Mouse (Mus musculus) forebrain, embryonic 13.5 days (tissue): ENCODE measurements around the gene March2. TPM values are rescaled to one million over a fixed set of nuclear protein-coding genes. Genes with fewer than 3 reads are reported as not detected.
A peak's percentile ranks its signal among the peaks of the same experiment; 100 is the strongest.

Source experiments
- ATAC-seq: fragments of 200-750 bp; cut with Nextera tagmentation; 2 replicates; pipeline ENCODE4 v1.8.0; 2017
- H3K27ac ChIP-seq: fragments of 300-500 bp; sonication (generic); 2 replicates; pipeline ENCODE4 v1.5.1; 2015; ENCODE audit warnings: inconsistent platforms, mild to moderate bottlenecking, moderate library complexity
- H3K27me3 ChIP-seq: fragments of 300-500 bp; sonication (generic); 2 replicates; pipeline ENCODE4 v1.6.1; 2015; ENCODE audit warnings: mild to moderate bottlenecking, inconsistent platforms
- H3K36me3 ChIP-seq: fragments of 300-500 bp; sonication (generic); 2 replicates; pipeline ENCODE4 v1.6.1; 2015; ENCODE audit warnings: mild to moderate bottlenecking, inconsistent platforms; ENCODE audit not compliant: poor library complexity, severe bottlenecking
- H3K4me1 ChIP-seq: fragments of 300-500 bp; sonication (generic); 2 replicates; pipeline ENCODE4 v1.6.1; 2015; ENCODE audit warnings: inconsistent platforms
- H3K4me2 ChIP-seq: fragments of 300-500 bp; sonication (generic); 2 replicates; pipeline ENCODE4 v1.6.1; 2015; ENCODE audit warnings: inconsistent platforms, mild to moderate bottlenecking, moderate library complexity
- H3K4me3 ChIP-seq: fragments of 300-500 bp; sonication (generic); 2 replicates; pipeline ENCODE4 v1.5.1; 2015; ENCODE audit warnings: mild to moderate bottlenecking, inconsistent platforms
- H3K9ac ChIP-seq: fragments of 300-500 bp; sonication (generic); 2 replicates; pipeline ENCODE4 v1.6.1; 2015; ENCODE audit warnings: mild to moderate bottlenecking, inconsistent platforms
- H3K9me3 ChIP-seq: fragments of 300-500 bp; sonication (generic); replicated peaks from 2 replicates; pipeline ENCODE4 v1.6.1; 2016; ENCODE audit warnings: inconsistent platforms
- whole genome bisulfite sequencing: fragments of 180-500 bp; shearing (Covaris S2); methylation state at CpG from one replicate; pipeline ENCODE4 v1.1.7; 2015; 5-methylcytosine and 5-hydroxymethylcytosine counted together
- polyA plus RNA-seq: library from polyadenylated mRNA; unstranded; fragments of >200 nt; fragmentation: Nextera tagmentation; extraction: Ambion mirVana; gene quantifications from 2 replicates; pipeline ENCODE4 v1.2.1, GENCODE M21; 2015

Gene March2
- polyA plus RNA-seq, 1 experiment from 2014 or later, result 52.2 TPM

DNA sequence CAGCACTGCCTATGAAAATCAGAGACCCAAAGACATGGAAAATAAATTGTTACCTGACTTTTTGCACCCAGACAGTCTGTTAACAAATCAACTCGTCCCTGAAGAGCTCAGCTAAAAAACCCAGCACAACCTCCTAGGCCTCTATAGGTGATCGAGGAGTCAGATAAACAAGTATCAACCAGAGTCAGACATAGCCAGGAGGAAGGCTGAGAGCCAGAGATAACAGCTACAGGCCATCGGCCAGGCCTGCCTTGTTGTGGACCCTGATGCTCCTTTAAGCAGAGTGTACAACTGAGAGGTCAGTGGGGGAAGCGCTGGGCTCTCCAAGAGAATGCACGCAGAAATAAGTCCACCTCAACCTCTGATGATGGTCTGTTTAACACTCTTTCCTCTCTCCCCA, 5.2 kb downstream of the March2 start:
- no peak overlapping the region for H3K27ac ChIP-seq
- H3K9me3 ChIP-seq, result no peaks in the 10 kb centered on the region

DNA sequence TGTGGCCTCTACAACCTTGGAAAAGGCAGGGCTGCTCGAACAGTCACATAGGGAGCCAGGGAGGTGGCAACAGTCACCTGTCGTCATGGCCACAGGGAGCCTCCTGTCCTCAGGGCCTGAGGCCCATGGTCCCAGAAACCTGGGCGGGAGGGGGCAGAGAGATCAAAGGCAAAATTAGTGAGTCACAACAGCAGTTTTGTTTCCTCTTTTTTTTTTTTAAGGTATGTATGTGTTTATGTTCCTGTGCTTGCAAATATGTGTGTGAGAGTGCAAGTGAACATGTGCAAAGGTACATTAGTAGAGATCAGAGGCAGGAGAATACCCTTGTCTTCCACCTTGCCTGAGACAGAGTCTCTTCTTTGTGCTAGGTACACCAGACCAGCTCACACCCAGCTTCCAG, 8.6 kb downstream of the March2 start:
- no peak for ATAC-seq
- peaks cover 36% of the 10 kb centered on the region for H3K36me3 ChIP-seq
- WGBS, result 89% methylated on average over 3 of the region's 3 CpGs
- no peaks in the 10 kb centered on the region for H3K9me3 ChIP-seq
- H3K4me3 ChIP-seq, result no peak overlapping the region
- H3K4me2 ChIP-seq, result no peak overlapping the region
- no peak overlapping the region for H3K27ac ChIP-seq
- H3K9ac ChIP-seq, result no peak overlapping the region
- H3K27me3 ChIP-seq, result no peaks in the 10 kb centered on the region
- H3K4me1 ChIP-seq, result no peaks in the 10 kb centered on the region

More for the DNA sequence above, 5.2 kb downstream of the March2 start:
- Histone ChIP-seq H3K4me1 (peaks cover 7% of the 10 kb centered on the region), H3K4me3 (no peak overlapping the region), H3K4me2 (no peak overlapping the region), H3K9ac (no peak overlapping the region), H3K27me3 (no peaks in the 10 kb centered on the region), H3K36me3 (peaks cover 19% of the 10 kb centered on the region)
- ATAC-seq, result no peak
- WGBS, result 83% methylated on average over 5 of the region's 5 CpGs

DNA sequence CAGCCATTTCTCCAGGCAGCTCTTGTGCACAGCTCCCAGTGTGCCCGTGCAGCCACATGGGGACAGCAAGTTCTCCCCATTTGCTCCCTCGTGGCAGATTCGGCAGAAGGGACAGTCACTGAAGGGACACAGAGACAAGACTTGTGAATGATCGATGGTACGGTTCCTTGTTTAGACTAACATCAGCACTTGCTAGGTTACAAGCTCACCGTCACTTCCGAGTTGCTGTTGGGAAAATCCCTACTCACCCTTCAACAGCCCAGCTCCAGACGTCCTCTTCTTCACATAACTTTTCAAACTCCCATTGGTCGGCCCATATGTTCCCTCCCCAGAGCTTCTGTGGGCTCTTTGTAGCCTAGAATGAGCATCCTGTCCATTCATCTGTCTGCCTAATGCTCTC, 15.4 kb downstream of the March2 start:
- no peak overlapping the region for H3K4me2 ChIP-seq
- WGBS, result 85% methylated on average over 9 of the region's 9 CpGs
- no peak overlapping the region for H3K9ac ChIP-seq
- no peaks in the 10 kb centered on the region for H3K4me1 ChIP-seq
- ATAC-seq, result no peak
- H3K27me3 ChIP-seq, result no peaks in the 10 kb centered on the region
- H3K27ac ChIP-seq, result no peak overlapping the region
- H3K9me3 ChIP-seq, result no peaks in the 10 kb centered on the region
- H3K4me3 ChIP-seq, result no peak overlapping the region
- H3K36me3 ChIP-seq, result peaks cover 47% of the 10 kb centered on the region

DNA sequence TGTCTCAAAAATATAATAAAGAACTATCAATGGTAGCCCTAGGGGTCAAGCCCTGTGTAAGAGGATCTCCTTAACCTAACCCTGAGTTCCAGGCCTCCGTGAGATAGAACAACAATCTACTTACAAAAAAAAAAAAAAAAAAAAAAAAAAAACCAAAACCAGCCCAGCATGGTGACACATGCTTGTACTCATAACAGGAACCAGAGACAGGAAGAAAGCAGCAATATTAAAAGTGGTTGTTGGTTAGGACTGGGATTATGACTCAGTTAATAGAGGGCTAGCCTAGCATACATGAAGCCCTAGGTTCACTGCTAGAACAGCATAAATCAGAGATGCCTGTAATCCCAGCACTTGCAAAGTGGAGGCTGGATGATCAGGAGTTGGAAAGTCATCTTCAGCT, 16.3 kb downstream of the March2 start:
- ATAC-seq, result no peak
- no peaks in the 10 kb centered on the region for H3K4me1 ChIP-seq
- H3K27ac ChIP-seq, result no peak overlapping the region
- H3K4me2 ChIP-seq, result no peak overlapping the region
- peaks cover 48% of the 10 kb centered on the region for H3K36me3 ChIP-seq
- H3K9ac ChIP-seq, result no peak overlapping the region
- no peak overlapping the region for H3K4me3 ChIP-seq
- WGBS, result 96% methylated on average over 1 of the region's 1 CpGs
- no peaks in the 10 kb centered on the region for H3K27me3 ChIP-seq
- no peaks in the 10 kb centered on the region for H3K9me3 ChIP-seq

DNA sequence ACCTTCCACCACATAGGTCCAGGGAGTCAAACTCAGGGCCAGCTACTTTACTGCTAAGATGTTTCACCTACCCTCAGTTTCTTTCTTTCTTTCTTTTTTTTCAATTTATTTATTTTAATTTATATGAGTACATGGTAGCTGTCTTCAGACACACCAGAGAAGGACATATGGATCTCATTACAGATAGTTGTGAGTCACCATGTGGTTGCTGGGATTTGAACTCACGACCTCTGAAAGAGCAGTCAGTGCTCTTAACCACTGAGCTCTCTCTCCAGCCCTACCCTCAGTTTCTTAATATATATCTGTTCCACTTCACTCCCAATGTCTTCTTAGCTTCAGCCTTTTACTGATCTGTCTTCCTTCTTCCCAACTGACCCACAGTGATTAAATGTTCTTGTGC, 23.0 kb downstream of the March2 start:
- 88% methylated on average over 1 of the region's 1 CpGs for WGBS
- Histone ChIP-seq H3K9ac (no peak overlapping the region), H3K4me2 (no peak overlapping the region), H3K36me3 (peaks cover 67% of the 10 kb centered on the region), H3K27me3 (no peaks in the 10 kb centered on the region), H3K4me1 (no peaks in the 10 kb centered on the region), H3K27ac (no peak overlapping the region), H3K9me3 (no peaks in the 10 kb centered on the region), H3K4me3 (no peak overlapping the region)
- ATAC-seq, result no peak

DNA sequence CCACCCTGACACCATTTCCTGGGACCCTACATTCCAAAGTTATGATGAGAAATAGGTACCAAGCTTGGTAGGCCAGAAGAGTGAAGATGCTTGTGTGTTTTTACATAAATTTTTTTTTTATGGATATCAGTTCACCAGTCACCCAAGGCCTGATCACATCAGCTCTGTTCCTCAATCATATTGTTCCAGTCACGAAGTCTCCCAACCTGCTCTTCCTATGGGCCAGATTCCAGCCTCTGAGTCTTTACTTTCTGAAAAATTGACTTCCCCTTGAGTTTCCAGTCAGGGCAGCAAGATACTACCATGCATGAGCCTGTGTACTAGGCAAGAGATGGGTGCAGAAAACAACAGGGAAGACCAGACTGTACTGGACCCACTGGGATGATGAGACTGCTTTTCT, 31.7 kb downstream of the March2 start, which contains the start of gene Hnrnpm:
TSS of gene Hnrnpm (minus strand) at position 101 of the 400 bp plus-strand sequence.
- Histone ChIP-seq H3K9me3 (no peaks in the 10 kb centered on the region), H3K4me3 (peak within 1 kb of the TSS; percentile 96), H3K9ac (peak within 1 kb of the TSS; percentile 97), H3K27me3 (no peaks in the 10 kb centered on the region), H3K36me3 (peaks cover 15% of the 10 kb centered on the region), H3K27ac (peak within 1 kb of the TSS; percentile 97; the same call in 1 of the 2 replicates), H3K4me1 (peaks cover 32% of the 10 kb centered on the region), H3K4me2 (peak within 1 kb of the TSS; percentile 99)
- ATAC-seq, result no peak
- WGBS, result 97% methylated on average over 1 of the region's 1 CpGs

DNA sequence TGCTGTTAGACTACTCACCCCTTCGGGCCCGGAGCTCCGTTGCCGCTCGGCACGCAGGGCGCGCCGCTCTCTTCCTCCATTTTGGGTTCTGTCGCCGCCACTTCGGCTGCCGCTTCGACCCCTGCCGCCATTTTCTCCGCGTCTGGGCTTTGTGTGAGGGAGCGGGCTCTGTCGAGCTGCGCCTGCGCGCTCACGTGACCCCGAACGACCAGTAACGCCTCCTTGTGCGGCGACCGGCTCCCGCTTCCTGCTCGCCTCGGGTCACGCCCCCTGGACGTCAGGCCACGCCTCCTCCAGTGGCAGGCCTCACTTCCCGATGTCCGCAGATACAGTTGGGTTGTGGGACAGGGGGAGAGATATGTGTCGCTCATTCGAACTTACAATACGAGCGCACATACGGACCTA, 33.2 kb downstream of the March2 start:
- no peaks in the 10 kb centered on the region for H3K9me3 ChIP-seq
- 0% methylated on average over 42 of the region's 42 CpGs for whole genome bisulfite sequencing

DNA sequence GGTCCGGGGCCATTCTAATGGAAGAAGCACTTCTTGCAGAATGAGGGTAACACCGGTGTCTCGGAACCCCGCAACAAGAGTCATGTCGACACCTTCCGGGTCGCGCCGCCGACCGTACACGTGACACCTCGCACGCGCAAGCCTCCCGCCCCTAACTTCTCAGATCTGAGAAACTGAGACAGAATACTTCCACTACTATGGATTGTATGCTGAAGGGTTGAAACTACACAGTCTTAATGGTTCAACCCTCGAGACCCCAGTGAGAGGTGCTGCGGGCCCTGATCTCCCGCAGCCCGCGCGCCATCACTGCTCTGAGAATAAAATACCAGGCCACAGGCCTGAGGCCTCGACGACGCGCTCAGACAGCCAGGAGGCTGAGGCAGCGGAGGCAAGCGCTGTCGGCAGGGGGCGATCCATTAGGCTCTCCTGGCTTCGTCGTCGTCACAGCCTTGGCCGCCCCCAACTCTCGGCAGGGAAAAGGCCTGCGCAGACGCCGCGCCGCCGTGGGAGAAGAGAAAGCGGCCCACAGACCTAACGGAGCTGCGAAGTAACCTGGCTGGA, 33.7 kb downstream of the March2 start:
- Histone ChIP-seq H3K9ac (peak overlapping the region; percentile 97), H3K9me3 (no peaks in the 10 kb centered on the region), H3K4me2 (peak overlapping the region; percentile 99), H3K27me3 (no peaks in the 10 kb centered on the region), H3K36me3 (0 out of 2 replicates have a peak, but pooled peaks cover 7% of the 10 kb centered on the region), H3K4me1 (peaks cover 46% of the 10 kb centered on the region), H3K4me3 (peak overlapping the region; percentile 96), H3K27ac (peak overlapping the region; percentile 97)
- under 1% methylated on average over 44 of the region's 44 CpGs for WGBS
- peak; percentile 82 for ATAC-seq

More for the DNA sequence above, 33.2 kb downstream of the March2 start:
- Histone ChIP-seq H3K27ac (peak overlapping the region; percentile 97), H3K4me1 (peaks cover 46% of the 10 kb centered on the region), H3K4me2 (peak overlapping the region; percentile 99), H3K27me3 (no peaks in the 10 kb centered on the region), H3K9ac (peak overlapping the region; percentile 97), H3K36me3 (0 out of 2 replicates have a peak, but pooled peaks cover 7% of the 10 kb centered on the region), H3K4me3 (peak overlapping the region; percentile 96)
- peak; percentile 97 for ATAC-seq

DNA sequence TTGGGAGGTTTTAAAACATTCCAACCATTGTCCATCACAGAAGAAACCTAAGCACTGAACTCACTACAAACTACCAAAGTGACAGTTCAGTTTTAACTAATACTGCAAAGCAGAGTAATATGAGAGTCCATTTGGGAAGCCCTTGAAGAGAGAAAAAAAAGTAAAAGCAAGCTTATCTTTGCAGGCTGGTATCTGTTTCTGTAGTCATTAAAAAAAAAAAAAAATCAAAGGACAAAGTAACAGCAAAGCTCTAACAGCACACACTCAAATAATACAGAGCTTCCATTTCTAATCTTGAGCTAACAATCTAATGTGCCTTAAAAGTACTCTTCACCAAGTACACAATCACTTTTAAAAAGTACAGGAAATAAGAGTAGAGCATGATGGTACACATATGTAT, 36.7 kb downstream of the March2 start:
- no peak for ATAC-seq
- Histone ChIP-seq H3K27ac (no peak overlapping the region), H3K36me3 (peaks cover 19% of the 10 kb centered on the region), H3K4me3 (no peak overlapping the region), H3K4me2 (peak overlapping the region; percentile 99), H3K9ac (no peak overlapping the region), H3K4me1 (peaks cover 49% of the 10 kb centered on the region), H3K27me3 (no peaks in the 10 kb centered on the region), H3K9me3 (no peaks in the 10 kb centered on the region)

DNA sequence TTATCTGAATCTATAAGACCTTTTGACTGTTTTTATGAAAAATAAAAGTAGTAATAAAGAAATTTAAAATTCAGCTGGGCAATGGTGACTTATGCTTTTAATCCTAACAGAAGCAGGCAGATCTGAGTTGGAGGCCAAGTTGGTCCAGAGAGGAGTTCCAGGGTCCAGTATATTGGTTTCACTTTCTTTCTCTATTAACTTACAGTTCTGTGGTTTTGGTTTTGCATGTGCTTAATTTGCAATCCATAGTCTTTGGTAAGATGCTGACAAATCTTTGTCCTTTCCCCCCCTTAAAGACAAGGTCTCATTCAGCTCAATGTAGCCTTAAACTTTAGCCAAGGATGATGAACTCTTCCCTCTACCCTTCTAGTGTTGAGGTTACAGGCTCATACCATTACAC, 39.7 kb downstream of the March2 start:
- no peaks in the 10 kb centered on the region for H3K9me3 ChIP-seq
- no peak overlapping the region for H3K4me2 ChIP-seq
- peaks cover 45% of the 10 kb centered on the region for H3K4me1 ChIP-seq
- H3K27ac ChIP-seq, result no peak overlapping the region
- peaks cover 32% of the 10 kb centered on the region for H3K36me3 ChIP-seq
- no peak for ATAC-seq
- H3K27me3 ChIP-seq, result no peaks in the 10 kb centered on the region
- no peak overlapping the region for H3K9ac ChIP-seq
- no peak overlapping the region for H3K4me3 ChIP-seq

DNA sequence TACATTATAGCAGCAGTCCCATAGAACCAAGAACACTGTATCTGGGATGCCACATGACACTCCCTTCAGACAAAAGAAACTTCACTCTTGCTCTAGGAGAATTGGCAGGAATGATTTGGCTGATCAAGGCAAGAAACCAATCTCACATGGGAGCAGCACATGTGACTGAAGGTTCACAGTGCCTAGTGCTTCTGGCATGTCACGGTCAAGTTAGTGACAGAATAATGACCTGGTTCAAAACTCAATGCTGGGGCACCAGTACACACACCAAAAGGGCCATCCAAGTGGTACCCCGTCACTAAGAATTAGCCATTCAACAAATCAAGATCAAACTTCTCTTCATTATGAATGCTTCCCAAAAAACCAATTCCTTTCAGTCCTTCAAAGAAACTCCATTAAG, 42.4 kb downstream of the March2 start:
- peaks cover 23% of the 10 kb centered on the region; the same call in 1 of the 2 replicates for H3K4me1 ChIP-seq
- H3K9me3 ChIP-seq, result no peaks in the 10 kb centered on the region
- no peaks in the 10 kb centered on the region for H3K27me3 ChIP-seq
- no peak for ATAC-seq
- no peak overlapping the region for H3K4me3 ChIP-seq
- peaks cover 30% of the 10 kb centered on the region for H3K36me3 ChIP-seq
- H3K9ac ChIP-seq, result no peak overlapping the region
- 91% methylated on average over 2 of the region's 2 CpGs for WGBS
- no peak overlapping the region for H3K4me2 ChIP-seq
- no peak overlapping the region for H3K27ac ChIP-seq

DNA sequence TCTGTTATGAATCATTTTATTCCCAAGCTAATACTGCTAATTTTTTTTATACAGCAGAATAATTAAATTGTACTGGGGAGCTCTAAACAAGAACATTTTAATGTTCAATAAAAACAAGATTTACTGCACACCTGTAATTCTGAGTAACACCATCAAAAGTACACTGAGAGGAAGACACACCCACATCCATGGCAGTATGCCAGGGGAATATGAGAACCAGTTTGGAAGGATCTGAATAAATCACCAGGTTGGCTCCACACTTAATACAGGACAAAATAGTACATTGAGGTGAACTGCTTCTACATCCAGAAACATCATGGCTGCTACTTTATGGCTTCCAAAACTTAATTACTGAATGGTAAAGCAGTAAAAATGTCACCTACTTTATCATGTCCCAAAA, 43.0 kb downstream of the March2 start:
- Histone ChIP-seq H3K27me3 (no peaks in the 10 kb centered on the region), H3K9me3 (no peaks in the 10 kb centered on the region), H3K4me2 (no peak overlapping the region), H3K27ac (no peak overlapping the region), H3K4me1 (peaks cover 20% of the 10 kb centered on the region), H3K4me3 (no peak overlapping the region), H3K9ac (no peak overlapping the region), H3K36me3 (peaks cover 30% of the 10 kb centered on the region)
- no peak for ATAC-seq

DNA sequence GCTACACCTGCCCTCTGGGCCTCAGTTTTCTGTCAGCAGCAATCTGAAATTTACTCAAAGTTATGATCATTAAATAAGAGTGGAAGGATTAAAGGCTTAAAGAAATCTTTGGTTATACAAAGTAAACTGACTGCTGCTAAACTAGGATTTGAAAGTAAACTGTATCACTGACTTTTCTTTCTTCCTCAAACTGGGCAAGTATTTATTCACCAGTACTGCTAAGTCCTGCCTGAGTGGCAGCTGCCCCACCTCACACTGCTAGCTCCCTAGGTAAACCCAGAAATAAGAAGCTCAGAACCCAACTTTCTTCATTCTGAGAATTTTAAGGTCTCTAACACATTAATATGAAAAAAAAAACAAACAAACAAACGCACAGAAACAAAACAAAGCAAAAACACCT, 44.6 kb downstream of the March2 start:
- Histone ChIP-seq H3K4me3 (no peak overlapping the region), H3K9ac (no peak overlapping the region), H3K4me1 (peaks cover 26% of the 10 kb centered on the region), H3K4me2 (no peak overlapping the region), H3K36me3 (peaks cover 30% of the 10 kb centered on the region), H3K9me3 (no peaks in the 10 kb centered on the region), H3K27ac (no peak overlapping the region), H3K27me3 (no peaks in the 10 kb centered on the region)
- no peak for ATAC-seq
- 90% methylated on average over 1 of the region's 1 CpGs for WGBS
